Mouse (Mus musculus) adipocyte (in vitro differentiated cells): ENCODE results near the gene 4933427D14Rik.
A peak's percentile ranks its signal among the peaks of the same experiment; 100 is the strongest.

Source experiments
- DNase-seq: peaks from one replicate; pipeline ENCODE4 v3.0.0-alpha.2; 2016; ENCODE audit warnings: low spot score

4933427D14Rik gene

GRCm38 (mm10) chr11:72140198-72140597 is 67.1 kb downstream of the 4933427D14Rik start:
- no peak for DNase-seq

DNA sequence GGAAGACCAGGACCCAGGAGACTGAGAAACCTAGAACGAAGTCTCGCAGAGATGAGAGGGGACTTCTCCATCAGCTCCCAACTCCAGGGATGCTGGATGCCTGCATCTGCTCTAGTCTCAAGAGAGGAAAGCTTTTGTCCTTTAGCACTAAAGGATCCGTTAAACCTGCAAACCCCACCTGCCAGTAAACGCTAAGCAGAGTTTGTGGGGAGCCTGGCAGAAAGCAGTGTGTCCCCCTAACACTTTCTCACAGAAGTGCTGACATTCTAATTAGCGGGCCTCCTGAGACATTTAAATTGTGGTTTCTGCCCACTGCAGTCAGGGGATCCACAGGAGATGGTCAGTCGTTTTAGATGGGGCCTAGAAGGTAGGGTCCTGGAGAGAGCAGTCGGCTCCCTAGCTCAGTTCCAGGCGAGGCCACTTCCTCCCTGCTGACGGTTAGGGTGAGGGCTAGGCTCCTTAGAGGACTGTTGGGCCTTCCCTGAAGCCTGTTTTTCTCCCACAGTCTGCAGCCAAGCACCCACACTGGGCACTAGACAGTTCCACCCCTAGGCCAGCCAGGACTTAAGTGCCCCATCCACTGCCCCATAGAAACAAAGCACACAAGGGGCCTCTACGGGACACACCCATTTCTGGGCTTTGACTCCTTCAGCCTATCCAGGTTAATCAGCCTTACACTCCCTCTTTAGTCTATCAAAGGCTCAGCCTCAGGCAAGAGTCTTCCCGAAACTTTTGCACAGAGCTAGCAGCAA is 70.9 kb downstream of the 4933427D14Rik start:
- DNase-seq: no peak

DNA sequence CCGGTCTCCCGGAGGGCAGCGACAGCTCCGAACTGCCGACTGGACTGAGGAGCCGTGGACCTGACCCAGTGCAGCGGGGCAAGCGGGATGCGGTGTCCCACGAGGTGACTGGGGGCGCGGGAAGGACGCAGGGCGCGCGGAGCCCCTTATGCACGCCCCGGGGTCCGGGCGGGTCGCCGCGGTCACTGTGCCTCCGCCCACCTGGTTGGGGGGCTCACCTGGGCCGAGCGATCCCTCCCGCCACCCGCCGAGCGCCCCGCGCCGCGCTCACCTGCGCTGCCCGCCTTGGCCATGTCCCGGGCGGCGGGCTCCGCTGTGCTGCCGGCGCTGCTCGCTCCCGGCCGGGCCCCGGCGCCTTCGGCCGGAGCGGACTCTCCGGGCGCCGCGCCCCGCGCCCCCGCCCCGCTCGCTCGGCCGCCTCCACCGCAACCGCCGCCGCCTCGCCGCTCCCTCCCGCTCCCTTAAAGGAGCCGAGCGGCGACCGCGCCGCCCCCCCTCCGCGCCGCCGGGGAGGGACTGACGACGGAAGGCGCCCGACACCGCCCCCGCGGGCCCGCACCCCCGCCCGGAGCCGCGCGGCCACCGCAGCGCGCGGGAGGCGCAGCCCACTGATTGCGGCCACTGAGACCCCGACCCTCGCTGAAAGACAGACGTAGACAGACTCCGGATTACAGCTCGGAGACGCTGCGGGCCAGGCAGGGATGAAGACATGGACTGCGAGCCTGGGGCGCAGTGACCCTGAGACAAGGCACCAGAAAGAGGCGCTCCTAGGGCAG is 71.7 kb downstream of the 4933427D14Rik start, which contains the start of gene Pitpnm3:
TSS of gene Pitpnm3 (minus strand) at position 396 of the 776 bp plus-strand sequence.
- no peak for DNase-seq

- no peak for DNase-seq
These were observed 72.5 kb downstream of the 4933427D14Rik start for GRCm38 (mm10) chr11:72134536-72135382.

DNA sequence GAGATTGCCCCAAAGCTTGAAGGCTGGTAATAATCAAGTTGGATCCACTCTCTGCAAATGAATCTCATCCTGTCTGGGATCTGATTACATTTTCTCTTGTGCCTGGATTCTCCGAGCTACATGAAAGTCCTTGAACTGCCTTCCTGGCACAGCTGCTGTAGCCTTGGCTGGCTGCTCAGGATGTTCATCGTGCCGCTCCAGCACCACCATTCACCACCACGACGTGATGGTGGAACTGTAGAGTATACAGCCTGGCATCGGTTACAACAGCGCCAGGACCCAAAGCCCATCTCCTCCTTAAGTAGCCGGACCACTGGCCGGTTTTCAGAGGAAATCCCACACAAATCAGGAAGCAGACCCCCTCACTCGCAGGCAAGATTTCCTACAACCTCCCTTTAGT is 74.2 kb downstream of the 4933427D14Rik start:
- DNase-seq: no peak

DNA sequence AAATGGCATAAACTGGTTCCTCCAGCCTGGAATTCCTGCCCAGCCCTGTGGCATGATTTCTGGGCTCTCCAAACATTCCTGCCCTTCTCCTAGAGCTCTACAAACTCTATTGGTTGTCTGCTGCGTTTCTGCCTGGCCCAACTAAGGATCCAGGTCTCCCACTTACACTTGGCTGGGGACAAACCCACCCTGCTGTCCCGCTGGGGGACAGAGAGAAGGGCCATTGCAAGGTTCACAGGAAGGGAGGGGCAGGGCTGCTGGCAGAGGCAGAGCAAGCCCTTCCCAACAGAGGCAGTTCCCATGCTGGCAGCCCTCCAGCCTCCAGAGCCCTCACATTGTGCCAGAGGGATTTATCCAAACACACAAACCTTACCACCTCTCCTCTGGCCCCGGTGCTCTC is 75.0 kb downstream of the 4933427D14Rik start:
- peak; percentile 77 for DNase-seq

GRCm38 (mm10) chr11:72131697-72132096 is 75.6 kb downstream of the 4933427D14Rik start:
- no peak for DNase-seq

- DNase-seq: no peak
These were observed 76.4 kb downstream of the 4933427D14Rik start for GRCm38 (mm10) chr11:72130905-72131304.

- no peak for DNase-seq
These were observed 76.8 kb downstream of the 4933427D14Rik start for GRCm38 (mm10) chr11:72130472-72130871.

DNA sequence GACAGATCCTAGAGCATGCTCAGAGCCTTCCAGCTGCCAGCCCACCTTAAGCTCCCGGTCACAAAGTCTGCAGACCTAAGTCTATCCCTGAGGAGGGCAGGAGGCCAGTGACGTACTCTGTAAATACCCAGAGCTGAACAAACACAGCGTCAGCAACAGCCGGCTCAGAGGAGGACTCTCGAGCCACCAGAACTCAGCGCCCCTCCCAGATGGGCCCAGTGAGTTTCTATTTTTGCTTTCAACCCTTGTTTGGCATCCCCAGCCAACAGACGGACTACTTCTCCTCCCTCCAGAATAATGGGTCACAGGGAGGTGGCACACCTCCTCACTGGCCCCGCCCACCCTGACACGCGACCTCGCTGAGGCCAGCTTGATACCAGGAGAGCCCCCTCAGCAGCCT is 77.2 kb downstream of the 4933427D14Rik start:
- no peak for DNase-seq

DNA sequence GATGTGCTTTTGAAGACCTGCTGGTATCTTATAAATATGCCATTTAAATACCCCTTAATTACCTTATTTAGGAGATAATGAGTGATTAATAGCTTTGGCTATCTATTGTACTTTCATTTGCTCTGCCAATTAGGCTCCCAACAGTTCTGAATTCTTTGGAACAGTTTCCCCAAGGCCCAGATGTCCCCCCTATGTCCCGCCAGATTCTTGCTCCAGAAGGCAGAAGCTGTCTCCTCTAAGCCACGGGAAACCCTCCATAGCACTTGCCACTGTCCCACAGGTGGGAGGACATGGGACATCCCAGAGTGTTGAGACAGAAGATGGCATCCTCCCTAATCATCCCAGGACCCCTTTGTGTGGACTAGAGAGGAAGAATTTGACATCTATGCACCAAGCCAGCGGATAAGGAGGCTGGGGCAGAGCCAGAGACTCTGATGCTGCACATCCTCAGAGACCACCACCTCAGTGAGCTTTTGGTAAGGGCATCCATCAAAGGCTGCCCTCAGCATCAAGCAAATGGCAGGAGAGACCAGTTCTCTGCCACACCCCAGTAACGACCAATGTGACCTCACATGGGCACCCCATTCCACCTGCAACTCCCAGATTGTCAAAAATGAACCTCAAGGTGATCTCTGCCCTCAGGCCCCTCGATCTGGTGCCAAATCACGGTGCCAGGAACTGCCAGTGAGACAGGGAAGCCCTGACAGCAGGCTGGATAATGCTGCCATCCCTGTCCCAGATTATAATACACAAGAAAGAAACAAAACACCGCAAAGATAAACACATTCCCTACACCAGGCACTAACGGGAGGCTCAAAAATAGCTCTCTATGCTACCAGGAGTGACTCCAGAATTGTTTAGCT is 78.0 kb downstream of the 4933427D14Rik start:
- DNase-seq: no peak

- DNase-seq: no peak
These were observed 79.6 kb downstream of the 4933427D14Rik start for GRCm38 (mm10) chr11:72127450-72128189.

DNA sequence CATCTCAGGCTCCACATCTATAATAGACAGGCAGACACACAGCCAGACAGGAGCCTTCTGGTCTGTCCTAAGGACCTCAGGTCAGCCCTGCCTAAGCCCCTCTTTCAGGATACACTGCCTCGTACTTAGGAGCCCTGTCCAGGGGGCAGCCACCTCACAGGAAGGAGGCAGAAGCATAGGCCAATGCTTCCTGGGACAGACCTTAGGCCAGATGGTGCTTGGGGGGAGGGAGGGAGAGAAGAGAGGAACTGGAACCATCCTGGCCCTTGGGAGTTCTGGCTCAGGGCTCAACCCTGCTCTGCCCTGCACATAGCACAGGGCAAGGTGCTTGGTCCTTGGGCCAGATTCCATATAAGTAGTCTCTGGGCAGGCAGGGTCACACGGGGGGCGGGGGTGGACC is 81.5 kb downstream of the 4933427D14Rik start:
- DNase-seq: no peak

DNA sequence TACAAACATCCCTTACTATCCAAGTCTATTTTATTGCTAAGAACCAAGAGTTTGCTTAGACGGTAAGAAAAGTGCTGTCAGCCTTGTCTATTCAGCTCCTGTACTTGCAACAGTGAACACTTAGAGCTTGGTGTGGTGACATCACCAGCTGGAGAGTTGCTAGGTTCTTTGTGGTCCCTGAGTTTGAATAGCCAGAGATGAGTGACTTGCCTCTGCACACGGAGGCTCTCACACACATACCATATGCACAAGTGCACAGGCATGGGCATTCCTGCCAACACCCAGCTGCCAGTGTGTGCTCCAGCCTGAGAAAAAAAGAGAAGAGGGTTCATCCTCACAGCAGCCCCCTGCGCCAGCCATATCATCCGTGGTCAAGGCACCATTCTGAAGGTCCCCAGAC is 83.7 kb downstream of the 4933427D14Rik start:
- DNase-seq: no peak

DNA sequence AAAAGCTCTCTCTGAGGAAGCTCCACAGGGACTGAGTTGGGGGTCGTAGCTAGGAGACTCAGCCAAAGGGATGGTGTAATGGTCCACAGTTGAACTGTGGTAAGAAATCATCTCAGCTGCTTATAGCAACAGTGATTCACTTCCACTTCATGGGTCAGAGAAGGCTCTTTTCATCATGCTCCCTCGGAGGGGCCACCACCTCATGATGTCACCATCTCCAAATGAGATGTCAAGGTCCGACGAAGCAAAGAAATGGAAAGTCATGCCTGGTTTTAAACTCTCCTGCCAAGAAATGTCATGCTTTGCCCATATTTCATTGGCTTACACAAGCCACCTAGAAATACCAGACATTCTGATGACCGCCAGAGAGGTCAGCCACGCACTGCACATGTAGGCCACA is 86.9 kb downstream of the 4933427D14Rik start:
- no peak for DNase-seq

- DNase-seq: no peak
These were observed 88.6 kb downstream of the 4933427D14Rik start for GRCm38 (mm10) chr11:72118630-72119029.

DNA sequence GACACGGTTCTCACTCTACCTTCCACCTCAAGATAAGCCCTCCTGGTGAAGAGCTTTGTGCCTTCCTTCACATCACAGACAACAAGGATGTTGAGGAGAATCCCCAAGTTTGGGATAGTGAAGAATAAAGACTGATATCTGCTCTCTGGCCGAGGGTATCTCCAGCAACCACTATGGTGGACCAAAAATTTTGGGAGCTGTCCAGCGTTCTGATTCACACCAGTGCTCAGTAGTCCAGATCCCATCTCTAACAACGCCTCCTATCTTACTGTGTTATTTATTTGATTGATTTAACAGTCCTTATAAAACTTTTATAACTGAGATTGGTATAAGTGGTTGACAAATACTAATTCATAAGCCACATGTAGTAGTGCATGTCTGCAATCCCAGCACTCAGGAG is 94.0 kb downstream of the 4933427D14Rik start:
- peak; percentile 6 for DNase-seq

GRCm38 (mm10) chr11:72110726-72111125 is 96.5 kb downstream of the 4933427D14Rik start:
- DNase-seq: no peak

GRCm38 (mm10) chr11:72104223-72104622 is 103.0 kb downstream of the 4933427D14Rik start:
- DNase-seq: no peak
